Mouse (Mus musculus) midbrain, embryonic 14.5 days (tissue): ENCODE data around the gene Hist1h2bb. TPM values are rescaled to one million over a fixed set of nuclear protein-coding genes. Genes with fewer than 3 reads are reported as not detected.
A peak's percentile ranks its signal among the peaks of the same experiment; 100 is the strongest.
"Not testable (repeated sequence)": the region's sequence is repeated elsewhere in the genome, so short reads cannot be mapped to it uniquely, and the experiment has no call there.

Source experiments
- ATAC-seq: fragments of 200-750 bp; cut with Nextera tagmentation; 2 replicates; pipeline ENCODE4 v1.8.0; 2017; ENCODE audit warnings: moderate number of reproducible peaks, moderate library complexity; ENCODE audit not compliant: low FRiP score, low TSS enrichment
- DNase-seq: peaks from one replicate; pipeline ENCODE4 v3.0.0-alpha.2; 2015
- H3K27ac ChIP-seq: fragments of 300-500 bp; sonication (generic); replicated peaks from 2 replicates; pipeline ENCODE4 v1.5.1; 2014; ENCODE audit warnings: mild to moderate bottlenecking, low read depth, low read length, moderate library complexity
- H3K27me3 ChIP-seq: fragments of 300-500 bp; sonication (generic); 2 replicates; pipeline ENCODE4 v1.6.1; 2014; ENCODE audit warnings: low read length, control low read depth, mixed read lengths; ENCODE audit not compliant: control insufficient read depth, insufficient read depth
- H3K36me3 ChIP-seq: fragments of 300-500 bp; sonication (generic); 2 replicates; pipeline ENCODE4 v1.6.1; 2014; ENCODE audit warnings: low read length, control low read depth; ENCODE audit not compliant: control insufficient read depth, insufficient read depth
- H3K4me1 ChIP-seq: fragments of 300-500 bp; sonication (generic); 2 replicates; pipeline ENCODE4 v1.6.1; 2014; ENCODE audit warnings: mild to moderate bottlenecking, antibody characterized with exemption, low read length, control low read depth; ENCODE audit not compliant: control insufficient read depth, insufficient read depth
- H3K4me2 ChIP-seq: fragments of 300-500 bp; sonication (generic); 2 replicates; pipeline ENCODE4 v1.6.1; 2014; ENCODE audit warnings: mild to moderate bottlenecking, low read length, moderate library complexity
- H3K4me3 ChIP-seq: fragments of 300-500 bp; sonication (generic); replicated peaks from 2 replicates; pipeline ENCODE4 v1.5.1; 2014; ENCODE audit warnings: low read depth, low read length
- H3K9ac ChIP-seq: fragments of 300-500 bp; sonication (generic); replicated peaks from 2 replicates; pipeline ENCODE4 v1.6.1; 2014; ENCODE audit warnings: mild to moderate bottlenecking, low read length, moderate library complexity
- H3K9me3 ChIP-seq: fragments of 300-500 bp; sonication (generic); 2 replicates; pipeline ENCODE4 v1.6.1; 2016; ENCODE audit warnings: low read length, control low read depth, mixed read lengths; ENCODE audit not compliant: control insufficient read depth
- WGBS: fragments of 180-500 bp; shearing (Covaris S2); extraction: QIAGEN DNeasy Blood & Tissue Kit; methylation state at CpG from one replicate; pipeline ENCODE4 v1.1.7; 2014; 5-methylcytosine and 5-hydroxymethylcytosine counted together
- polyA plus RNA-seq: library from polyadenylated mRNA; unstranded; fragments of >200 nt; fragmentation: Nextera tagmentation; extraction: Ambion mirVana; gene quantifications from 2 replicates; pipeline ENCODE4 v1.2.1, GENCODE M21; 2014

The Hist1h2bb gene
- polyA plus RNA-seq, 1 experiment from 2014 or later, result 0.51 TPM

DNA sequence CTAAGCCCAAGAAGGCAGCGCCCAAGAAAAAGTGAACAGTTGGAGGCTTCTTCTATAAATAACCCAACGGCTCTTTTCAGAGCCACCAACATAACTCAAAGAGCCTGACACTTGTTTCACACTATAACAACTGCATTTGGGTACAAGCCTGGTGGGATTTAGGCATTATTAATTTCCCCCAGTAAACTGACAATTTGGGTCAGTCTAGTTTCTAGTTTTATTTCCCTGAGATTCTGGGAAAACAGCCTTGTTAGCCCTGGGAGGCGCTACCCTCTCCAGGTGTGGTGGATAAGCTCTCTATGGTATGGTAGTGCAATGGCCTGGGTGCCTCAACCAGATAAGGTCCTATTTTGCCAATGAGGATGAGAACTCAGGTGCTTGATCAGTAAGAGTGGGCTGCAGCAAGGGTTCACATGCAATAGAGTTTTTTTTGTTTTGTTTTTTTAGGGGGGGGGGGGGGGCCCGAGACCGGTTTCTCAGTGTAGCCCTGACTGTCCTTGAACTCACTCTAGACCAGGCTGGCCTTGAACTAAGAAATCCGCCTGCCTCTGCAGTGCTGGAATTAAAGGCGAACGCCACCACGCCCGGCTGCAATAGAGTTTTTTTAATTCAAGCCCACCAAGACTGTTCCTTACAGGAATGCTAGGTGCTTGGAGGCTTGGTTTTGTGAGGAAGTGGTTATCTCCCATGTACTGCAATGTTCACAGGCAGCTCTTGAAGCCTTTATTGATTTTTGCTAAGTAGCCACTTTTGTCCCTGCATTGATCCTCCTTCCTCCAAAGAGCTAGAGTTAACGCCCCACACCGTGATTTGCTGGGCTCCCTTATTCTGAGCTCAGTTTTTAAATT, 18.0 kb downstream of the Hist1h2bb start:
- no peaks in the 10 kb centered on the region for H3K9me3 ChIP-seq
- ATAC-seq (no peak), DNase-seq (no peak)
- peak overlapping the region; percentile 46; the same call in 1 of the 2 replicates for H3K4me3 ChIP-seq
- 28% methylated on average over 12 of the region's 12 CpGs for WGBS
- H3K4me1 ChIP-seq, result peaks cover 26% of the 10 kb centered on the region
- no peak overlapping the region for H3K9ac ChIP-seq
- H3K36me3 ChIP-seq, result no peaks in the 10 kb centered on the region
- no peaks in the 10 kb centered on the region for H3K27me3 ChIP-seq
- H3K4me2 ChIP-seq, result peak overlapping the region; percentile 77
- H3K27ac ChIP-seq, result no peak overlapping the region

DNA sequence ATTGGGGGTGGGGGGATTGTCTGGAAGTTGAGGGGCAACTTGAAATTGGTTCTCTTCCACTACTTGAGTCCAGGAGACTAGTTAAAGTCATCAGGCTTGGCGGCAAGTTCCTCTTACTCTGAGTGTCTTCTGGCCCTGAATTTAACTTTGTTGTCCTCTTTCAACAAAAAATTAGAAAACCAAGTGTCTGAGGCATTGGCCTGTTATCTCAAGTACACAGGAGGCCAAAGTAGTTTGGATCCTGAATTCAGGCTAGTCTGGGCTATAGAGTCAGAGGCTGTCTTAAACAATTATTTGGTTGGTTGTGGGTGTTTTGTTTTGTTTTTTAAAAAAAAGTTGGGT, 18.6 kb downstream of the Hist1h2bb start:
- 66% methylated on average over 1 of the region's 1 CpGs for WGBS
- Histone ChIP-seq H3K4me2 (no peak overlapping the region), H3K4me3 (no peak overlapping the region), H3K27ac (no peak overlapping the region), H3K9ac (no peak overlapping the region), H3K36me3 (no peaks in the 10 kb centered on the region), H3K9me3 (no peaks in the 10 kb centered on the region), H3K27me3 (no peaks in the 10 kb centered on the region), H3K4me1 (peaks cover 23% of the 10 kb centered on the region)
- ATAC-seq, result no peak
- no peak for DNase-seq

GRCm38 (mm10) chr13:23766772-23767171, 20.2 kb downstream of the Hist1h2bb start:
- H3K36me3 ChIP-seq, result no peaks in the 10 kb centered on the region
- peaks cover 18% of the 10 kb centered on the region for H3K4me1 ChIP-seq
- H3K9ac ChIP-seq, result no peak overlapping the region
- no peak overlapping the region for H3K4me2 ChIP-seq
- ATAC-seq (no peak), DNase-seq (no peak)
- no peaks in the 10 kb centered on the region for H3K27me3 ChIP-seq
- H3K4me3 ChIP-seq, result no peak overlapping the region
- H3K9me3 ChIP-seq, result no peaks in the 10 kb centered on the region
- no peak overlapping the region for H3K27ac ChIP-seq

- Histone ChIP-seq H3K27me3 (no peaks in the 10 kb centered on the region), H3K9ac (no peak overlapping the region), H3K4me1 (peaks cover 12% of the 10 kb centered on the region), H3K9me3 (no peaks in the 10 kb centered on the region), H3K27ac (no peak overlapping the region), H3K4me2 (no peak overlapping the region), H3K4me3 (no peak overlapping the region), H3K36me3 (no peaks in the 10 kb centered on the region)
- 41% methylated on average over 5 of the region's 5 CpGs for WGBS
- ATAC-seq, result no peak
- DNase-seq, result no peak
Measured at GRCm38 (mm10) chr13:23768834-23769397, 22.4 kb downstream of the Hist1h2bb start.

DNA sequence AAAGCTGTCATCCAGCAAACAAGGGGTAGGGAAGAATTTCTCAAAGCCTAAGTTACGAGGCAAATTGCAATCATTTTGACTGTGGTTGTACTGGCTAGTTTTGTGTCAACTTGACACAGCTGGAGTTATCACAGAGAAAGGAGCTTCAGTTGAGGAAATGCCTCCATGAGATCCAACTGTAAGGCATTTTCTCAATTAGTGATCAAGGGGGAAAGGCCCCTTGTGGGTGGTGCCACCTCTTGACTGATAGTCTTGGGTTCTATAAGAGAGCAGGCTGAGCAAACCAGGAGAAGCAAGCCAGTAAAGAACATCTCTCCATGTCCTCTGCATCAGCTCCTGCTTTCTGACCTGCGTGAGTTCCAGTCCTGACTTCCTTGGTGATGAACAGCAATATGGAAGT, 23.1 kb downstream of the Hist1h2bb start, which contains the start of gene Trim38:
Gene Trim38 (plus strand): TSS at position 301 of the 400 bp plus-strand sequence.
- not testable (repeated sequence) for DNase-seq, ATAC-seq, H3K27ac ChIP-seq, H3K9ac ChIP-seq, H3K4me1 ChIP-seq, H3K27me3 ChIP-seq, H3K4me3 ChIP-seq, H3K36me3 ChIP-seq, H3K4me2 ChIP-seq, H3K9me3 ChIP-seq
- 90% methylated on average over 2 of the region's 2 CpGs for WGBS

- H3K4me2 ChIP-seq, result peak overlapping the region; percentile 47
- H3K4me1 ChIP-seq, result peaks cover 5% of the 10 kb centered on the region
- DNase-seq (peak; percentile 77), ATAC-seq (peak; percentile 89)
- H3K27me3 ChIP-seq, result no peaks in the 10 kb centered on the region
- no peak overlapping the region for H3K9ac ChIP-seq
- H3K4me3 ChIP-seq, result no peak overlapping the region
- no peaks in the 10 kb centered on the region for H3K36me3 ChIP-seq
- no peak overlapping the region for H3K27ac ChIP-seq
- no peaks in the 10 kb centered on the region for H3K9me3 ChIP-seq
- WGBS, result 22% methylated on average over 21 of the region's 21 CpGs
Measured at GRCm38 (mm10) chr13:23772561-23773313, 26.2 kb downstream of the Hist1h2bb start.

DNA sequence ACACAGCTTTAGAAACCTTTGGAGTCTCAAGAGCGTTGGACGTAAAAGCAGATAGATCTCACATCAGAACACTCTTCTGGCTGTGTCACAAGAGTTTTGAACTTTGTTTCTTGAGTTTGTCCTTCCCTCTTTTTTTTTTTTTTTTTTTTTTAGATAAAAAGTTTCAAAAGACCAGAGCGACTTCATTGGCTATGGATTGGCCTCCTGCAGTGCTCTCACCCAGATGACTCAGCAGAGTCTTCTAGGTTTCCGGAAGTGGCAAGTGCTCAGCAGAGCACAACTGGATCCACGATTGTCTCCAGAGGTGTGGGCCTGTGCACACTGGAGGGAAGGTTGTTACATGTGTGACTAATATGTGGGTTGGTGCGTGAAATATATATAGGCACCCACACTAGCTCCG, 31.8 kb downstream of the Hist1h2bb start:
- Histone ChIP-seq H3K9me3 (no peaks in the 10 kb centered on the region), H3K36me3 (no peaks in the 10 kb centered on the region), H3K4me1 (no peaks in the 10 kb centered on the region), H3K9ac (no peak overlapping the region), H3K4me3 (no peak overlapping the region), H3K27me3 (no peaks in the 10 kb centered on the region), H3K27ac (no peak overlapping the region), H3K4me2 (no peak overlapping the region)
- no peak for ATAC-seq
- whole genome bisulfite sequencing, result 95% methylated on average over 7 of the region's 7 CpGs
- DNase-seq, result no peak

GRCm38 (mm10) chr13:23779025-23779424, 32.5 kb downstream of the Hist1h2bb start:
- H3K9ac ChIP-seq, result no peak overlapping the region
- no peak overlapping the region for H3K4me2 ChIP-seq
- no peaks in the 10 kb centered on the region for H3K27me3 ChIP-seq
- no peaks in the 10 kb centered on the region for H3K9me3 ChIP-seq
- 87% methylated on average over 4 of the region's 4 CpGs for WGBS
- no peaks in the 10 kb centered on the region for H3K36me3 ChIP-seq
- H3K27ac ChIP-seq, result no peak overlapping the region
- H3K4me1 ChIP-seq, result no peaks in the 10 kb centered on the region
- H3K4me3 ChIP-seq, result no peak overlapping the region
- no peak for ATAC-seq
- no peak for DNase-seq
